Mouse (Mus musculus): ENCODE data around the gene 4930435E12Rik.
A peak's percentile ranks its signal among the peaks of the same experiment; 100 is the strongest.
"Not testable (repeated sequence)": the region's sequence is repeated elsewhere in the genome, so short reads cannot be mapped to it uniquely, and the experiment has no call there.

4930435E12Rik gene

GRCm38 (mm10) chr16:38828649-38829048 is at the start of gene 4930435E12Rik:
Gene 4930435E12Rik, minus strand, starts transcription at chr16:38828749.
- no peak for DNase-seq (ENCODE audit: low spot score in 2 of 2)

GRCm38 (mm10) chr16:38874481-38874880 is 45.9 kb upstream of the 4930435E12Rik start:
- DNase-seq (ENCODE audit: low spot score in 2 of 2) = peak; percentile 67 to 68

- DNase-seq (ENCODE audit: low spot score in 2 of 2) = peak in 1 of 2 experiments; percentile 22
These were observed 44.7 kb upstream of the 4930435E12Rik start for GRCm38 (mm10) chr16:38873231-38873630.

- no peak for DNase-seq (ENCODE audit: low spot score in 2 of 2)
These were observed 35.8 kb upstream of the 4930435E12Rik start for GRCm38 (mm10) chr16:38864358-38864757.

GRCm38 (mm10) chr16:38860548-38860947 is 32.0 kb upstream of the 4930435E12Rik start:
- DNase-seq (ENCODE audit: low spot score in 2 of 2) = no peak

GRCm38 (mm10) chr16:38858120-38858749 is 29.7 kb upstream of the 4930435E12Rik start:
- DNase-seq (ENCODE audit: low spot score in 2 of 2) = no peak

GRCm38 (mm10) chr16:38812521-38812920 is 16.0 kb downstream of the 4930435E12Rik start:
- peak; percentile 56 to 58 for DNase-seq (ENCODE audit: low spot score in 2 of 2)

- DNase-seq (ENCODE audit: low spot score in 2 of 2) = no peak
These were observed 18.4 kb downstream of the 4930435E12Rik start for GRCm38 (mm10) chr16:38810196-38810595.

- not testable (repeated sequence) for DNase-seq (ENCODE audit: low spot score in 2 of 2)
These were observed 20.8 kb downstream of the 4930435E12Rik start for GRCm38 (mm10) chr16:38807796-38808195.

- no peak for DNase-seq (ENCODE audit: low spot score in 2 of 2)
These were observed 28.5 kb downstream of the 4930435E12Rik start, which contains the start of gene Upk1b for GRCm38 (mm10) chr16:38800091-38800490. Gene Upk1b, minus strand, starts transcription at chr16:38800328.

- DNase-seq (ENCODE audit: low spot score in 2 of 2) = no peak
These were observed 29.5 kb downstream of the 4930435E12Rik start for GRCm38 (mm10) chr16:38798957-38799450.

- DNase-seq (ENCODE audit: low spot score in 2 of 2) = no peak
These were observed 35.4 kb downstream of the 4930435E12Rik start for GRCm38 (mm10) chr16:38793120-38793519.

GRCm38 (mm10) chr16:38789966-38790365 is 38.6 kb downstream of the 4930435E12Rik start:
- DNase-seq (ENCODE audit: low spot score in 2 of 2) = no peak

- DNase-seq (ENCODE audit: low spot score in 2 of 2) = no peak
These were observed 39.5 kb downstream of the 4930435E12Rik start for GRCm38 (mm10) chr16:38789016-38789415.

- DNase-seq (ENCODE audit: low spot score in 2 of 2) = no peak
These were observed 43.2 kb downstream of the 4930435E12Rik start for GRCm38 (mm10) chr16:38785301-38785700.

GRCm38 (mm10) chr16:38782524-38783067 is 46.0 kb downstream of the 4930435E12Rik start:
- DNase-seq (ENCODE audit: low spot score in 2 of 2) = no peak

- DNase-seq (ENCODE audit: low spot score in 2 of 2) = no peak
These were observed 46.6 kb downstream of the 4930435E12Rik start for GRCm38 (mm10) chr16:38781946-38782345.

GRCm38 (mm10) chr16:38780960-38781572 is 47.5 kb downstream of the 4930435E12Rik start:
- no peak for DNase-seq (ENCODE audit: low spot score in 2 of 2)

- no peak for DNase-seq (ENCODE audit: low spot score in 2 of 2)
These were observed 52.2 kb downstream of the 4930435E12Rik start for GRCm38 (mm10) chr16:38776342-38776741.

GRCm38 (mm10) chr16:38774964-38775746 is 53.4 kb downstream of the 4930435E12Rik start:
- DNase-seq (ENCODE audit: low spot score in 2 of 2) = no peak

GRCm38 (mm10) chr16:38772906-38773496 is 55.5 kb downstream of the 4930435E12Rik start:
- no peak for DNase-seq (ENCODE audit: low spot score in 2 of 2)

- DNase-seq (ENCODE audit: low spot score in 2 of 2) = no peak
These were observed 57.4 kb downstream of the 4930435E12Rik start for GRCm38 (mm10) chr16:38771145-38771544.

Data from right cerebral cortex, adult 2 months (tissue).